Mouse (Mus musculus) embryonic fibroblast, embryonic 13.5 days (primary cell): Measurements from ENCODE around the gene Carhsp1. TPM values are rescaled to one million over a fixed set of nuclear protein-coding genes. Genes with fewer than 3 reads are reported as not detected.

Experiments
- H3K27ac ChIP-seq: 2 replicates; pipeline ENCODE4 v1.5.1; 2012; ENCODE audit warnings: low read length, control low read depth, inconsistent platforms; ENCODE audit not compliant: insufficient read depth
- H3K4me1 ChIP-seq: 2 replicates; pipeline ENCODE4 v1.6.1; 2011; ENCODE audit warnings: low read length; ENCODE audit not compliant: control insufficient read depth, insufficient read depth
- H3K4me3 ChIP-seq: 2 replicates; pipeline ENCODE4 v1.5.1; 2011; ENCODE audit warnings: mild to moderate bottlenecking, control low read depth, low read length; ENCODE audit not compliant: insufficient read depth
- CTCF ChIP-seq: IDR thresholded peaks from 2 replicates; pipeline ENCODE4 v1.5.1; 2011; ENCODE audit warnings: mild to moderate bottlenecking, control low read depth, low read length, moderate library complexity, borderline replicate concordance; ENCODE audit not compliant: insufficient read depth
- POLR2A ChIP-seq: IDR thresholded peaks from 2 replicates; pipeline ENCODE4 v1.6.1; 2011; ENCODE audit warnings: low read depth, mild to moderate bottlenecking, control low read depth, low read length, moderate library complexity
- polyA plus RNA-seq: library from polyadenylated mRNA; stranded (reverse); fragments of >200 nt; gene quantifications from 2 replicates; pipeline ENCODE4 v1.2.4, GENCODE M21; 2011; ENCODE audit warnings: low read depth; ENCODE audit not compliant: missing spikeins, insufficient read length

Carhsp1 gene
- polyA plus RNA-seq, 1 experiment, result 61.1 TPM

DNA sequence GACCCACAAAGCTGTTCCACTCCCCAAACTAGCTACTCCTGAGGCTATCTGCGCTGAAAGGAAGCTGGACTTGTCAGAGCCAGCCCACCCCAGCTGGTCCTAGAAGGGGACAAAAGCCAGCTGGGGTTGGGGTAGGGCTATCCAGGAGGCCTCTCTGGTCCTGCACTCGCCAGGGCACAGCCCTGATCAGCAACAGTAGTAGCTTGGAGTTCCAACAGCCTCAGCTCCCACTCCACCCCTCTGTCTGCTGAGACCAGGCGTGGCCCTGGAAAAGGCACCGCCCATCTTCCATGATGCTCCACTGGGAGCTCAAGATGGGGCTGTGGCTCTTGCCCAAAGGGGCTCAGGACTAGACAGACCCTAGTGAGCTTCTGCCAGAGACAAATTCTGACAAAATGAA, 4.1 kb downstream of the Carhsp1 start:
- Histone ChIP-seq H3K4me1 (peaks cover 23% of the 10 kb centered on the region), H3K4me3 (no peak overlapping the region), H3K27ac (peak overlapping the region; percentile 77)
- TF ChIP-seq POLR2A (no peak), CTCF (no peak)

DNA sequence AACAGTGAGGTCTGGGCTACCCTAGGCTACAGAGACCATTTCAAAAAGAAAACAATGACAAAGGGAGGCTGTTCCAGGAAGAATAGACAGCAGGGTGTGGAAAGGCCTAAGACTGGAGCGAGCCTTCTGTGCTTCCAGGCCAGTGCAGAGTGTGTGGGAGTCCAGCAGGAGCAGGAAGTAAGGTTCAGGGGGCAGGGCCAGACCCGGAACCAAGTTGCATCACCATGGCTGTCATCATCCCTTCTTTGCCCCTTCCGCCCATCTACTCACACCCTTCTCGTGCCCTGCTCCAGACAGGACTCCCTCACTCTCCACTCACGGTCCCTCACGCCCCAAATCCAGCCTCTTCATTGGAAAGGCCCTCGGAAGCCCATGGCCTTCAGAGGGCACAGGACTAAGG, 4.7 kb downstream of the Carhsp1 start:
- Histone ChIP-seq H3K27ac (peak overlapping the region; percentile 77), H3K4me1 (peaks cover 23% of the 10 kb centered on the region), H3K4me3 (no peak overlapping the region)
- no peak for TF ChIP-seq POLR2A
- TF ChIP-seq CTCF, result no peak

DNA sequence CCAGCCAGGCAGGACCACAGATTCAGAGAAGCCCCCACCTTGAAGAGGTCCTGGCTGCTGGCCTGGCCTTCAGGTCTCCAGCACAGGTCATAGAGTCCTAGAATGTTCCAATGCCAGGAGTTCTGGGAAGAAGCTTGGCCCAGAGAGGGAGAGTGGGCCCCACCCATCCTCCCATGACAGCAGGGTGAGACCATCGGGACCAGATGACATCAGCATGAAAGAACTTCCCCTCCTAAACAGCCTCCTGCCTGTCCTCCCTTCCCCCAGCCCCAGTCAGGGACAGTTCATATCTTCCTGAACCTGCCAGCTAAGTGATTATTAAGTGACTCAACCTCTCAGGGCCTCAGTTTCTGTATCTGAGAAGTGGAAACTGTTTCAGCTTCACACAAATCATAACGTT, 5.5 kb downstream of the Carhsp1 start:
- TF ChIP-seq CTCF (no peak), POLR2A (no peak)
- Histone ChIP-seq H3K4me1 (peaks cover 23% of the 10 kb centered on the region), H3K27ac (peak overlapping the region; percentile 77; the same call in 1 of the 2 replicates), H3K4me3 (no peak overlapping the region)

DNA sequence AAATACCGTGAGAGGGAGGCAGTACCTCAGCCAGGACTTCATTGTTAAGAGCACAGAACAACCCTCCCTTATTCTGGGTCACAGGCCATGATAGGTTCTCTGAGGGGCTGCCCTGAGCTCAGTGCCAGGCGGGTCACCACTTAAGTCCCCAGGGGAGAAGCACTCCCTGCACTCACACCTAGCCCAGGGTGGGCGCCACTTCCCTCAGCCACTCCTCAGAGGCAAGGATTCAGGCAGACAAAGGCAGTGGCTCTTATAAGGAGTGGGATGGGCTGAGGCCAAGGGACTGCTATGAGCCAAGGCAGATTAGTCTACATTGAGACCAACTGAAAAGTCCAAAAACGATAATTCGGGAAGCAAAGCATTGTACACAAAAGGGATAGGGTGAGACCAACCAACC, 6.6 kb downstream of the Carhsp1 start:
- no peak overlapping the region for H3K4me3 ChIP-seq
- H3K4me1 ChIP-seq, result peaks cover 23% of the 10 kb centered on the region
- TF ChIP-seq POLR2A (no peak), CTCF (no peak)
- no peak overlapping the region for H3K27ac ChIP-seq

DNA sequence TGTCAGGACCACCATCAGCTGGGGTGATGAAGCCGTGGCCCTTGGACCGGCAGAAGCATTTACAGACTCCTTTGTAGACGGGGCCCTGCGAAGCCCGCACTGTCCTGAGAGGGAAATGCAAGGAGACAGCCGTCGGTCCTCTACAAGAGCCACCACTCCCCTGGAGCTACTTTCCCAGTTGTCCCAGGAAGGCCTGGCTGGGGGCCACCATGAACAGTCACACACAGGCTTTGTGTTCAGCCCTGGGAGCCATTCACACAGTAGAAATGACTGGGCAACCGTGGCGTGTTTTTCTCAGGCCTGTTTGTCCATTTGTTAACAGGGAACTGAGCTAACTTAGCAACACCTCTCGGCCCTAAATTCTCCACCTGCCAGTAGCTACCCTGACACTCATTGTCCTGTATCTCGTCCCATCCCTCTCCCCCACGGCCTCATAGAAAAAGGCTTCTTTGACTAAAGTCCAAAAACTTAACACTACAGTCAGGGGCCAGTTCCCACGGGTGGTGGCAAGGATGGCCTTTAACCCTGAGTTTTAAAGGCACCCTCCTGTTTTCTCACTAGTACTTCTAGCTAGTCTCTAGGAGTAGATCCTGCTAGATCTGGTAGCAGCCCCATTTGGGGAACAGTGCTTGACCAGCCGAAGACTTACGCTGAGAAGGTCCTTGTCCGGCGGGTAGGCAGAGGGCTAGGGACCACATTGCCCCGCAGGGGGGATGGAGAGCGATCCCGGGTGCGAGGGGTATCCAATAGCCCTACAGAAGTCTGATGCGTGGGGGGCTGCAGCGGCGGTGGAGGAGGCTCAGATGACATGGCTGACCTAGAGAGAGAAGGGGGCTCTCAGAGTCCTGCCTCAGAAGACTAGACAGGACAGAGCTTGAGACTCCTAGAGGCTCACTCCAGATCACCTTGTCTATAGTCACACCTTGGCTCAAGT, 8.1 kb downstream of the Carhsp1 start:
- Histone ChIP-seq H3K4me1 (peaks cover 14% of the 10 kb centered on the region), H3K4me3 (no peak overlapping the region), H3K27ac (no peak overlapping the region)
- TF ChIP-seq POLR2A (no peak), CTCF (no peak)

DNA sequence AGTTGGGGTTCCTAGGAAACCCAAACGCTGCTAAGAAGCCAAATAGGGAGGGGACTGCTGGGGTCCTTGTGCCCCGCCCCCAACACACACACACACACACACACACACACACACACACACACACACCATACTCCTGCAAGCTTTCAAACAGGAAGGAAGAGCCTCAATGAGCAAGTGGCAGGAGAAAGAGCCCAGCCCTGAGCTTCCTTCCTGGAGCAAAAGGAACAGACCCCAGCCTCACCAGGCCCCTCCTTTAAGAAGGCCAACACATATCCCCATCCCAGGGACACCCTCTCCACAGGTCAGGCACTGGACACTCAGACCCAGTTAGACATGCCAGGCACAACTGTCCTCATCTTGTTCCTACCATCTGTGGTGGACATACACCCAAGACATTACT, 8.9 kb downstream of the Carhsp1 start:
- Histone ChIP-seq H3K4me1 (peaks cover 13% of the 10 kb centered on the region), H3K27ac (no peak overlapping the region), H3K4me3 (no peak overlapping the region)
- TF ChIP-seq CTCF (no peak), POLR2A (no peak)

DNA sequence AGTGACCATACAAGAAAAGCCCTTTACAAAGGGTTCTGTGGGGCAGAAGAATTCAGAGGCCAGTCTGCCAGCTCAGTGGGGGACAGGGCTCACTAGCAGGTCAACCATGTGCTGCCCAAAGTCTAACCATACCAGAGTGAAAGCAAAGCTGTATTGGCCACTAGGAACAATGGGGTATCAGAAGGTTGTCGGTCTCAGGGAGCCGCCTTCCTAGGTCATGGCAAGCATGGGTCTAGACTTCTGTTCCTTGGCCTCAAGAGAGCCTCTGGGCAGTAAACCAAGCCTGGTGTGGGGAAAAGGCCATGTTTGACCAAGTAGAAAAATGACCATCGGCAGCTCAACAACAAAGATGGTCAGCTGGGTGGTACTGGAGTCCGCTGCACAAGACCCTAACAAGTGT, 13.2 kb downstream of the Carhsp1 start:
- H3K4me3 ChIP-seq, result no peak overlapping the region
- TF ChIP-seq CTCF (no peak), POLR2A (no peak)
- no peaks in the 10 kb centered on the region; the same call in 1 of the 2 replicates for H3K4me1 ChIP-seq
- H3K27ac ChIP-seq, result no peak overlapping the region

DNA sequence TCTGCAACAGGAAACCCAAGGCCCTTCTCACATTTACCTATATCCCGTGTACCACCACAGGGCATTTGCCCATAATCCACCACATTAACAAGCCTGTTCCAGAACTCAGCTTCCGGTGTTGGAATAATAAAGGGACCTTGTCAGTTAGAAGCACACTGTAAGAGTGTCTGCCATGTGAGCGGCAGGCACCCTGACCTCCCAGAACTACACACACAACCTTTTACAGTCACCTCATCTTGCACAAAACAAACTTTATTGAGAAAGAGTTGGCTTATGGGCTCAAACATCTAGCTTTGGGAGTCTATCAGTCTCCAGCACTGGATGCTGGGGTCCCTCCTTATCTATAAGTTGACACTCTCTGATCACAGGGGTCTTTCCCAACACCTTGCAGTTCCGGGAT, 13.6 kb downstream of the Carhsp1 start:
- TF ChIP-seq CTCF, result no peak
- no peak for TF ChIP-seq POLR2A
- Histone ChIP-seq H3K4me3 (no peak overlapping the region), H3K27ac (no peak overlapping the region), H3K4me1 (no peaks in the 10 kb centered on the region; the same call in 1 of the 2 replicates)

DNA sequence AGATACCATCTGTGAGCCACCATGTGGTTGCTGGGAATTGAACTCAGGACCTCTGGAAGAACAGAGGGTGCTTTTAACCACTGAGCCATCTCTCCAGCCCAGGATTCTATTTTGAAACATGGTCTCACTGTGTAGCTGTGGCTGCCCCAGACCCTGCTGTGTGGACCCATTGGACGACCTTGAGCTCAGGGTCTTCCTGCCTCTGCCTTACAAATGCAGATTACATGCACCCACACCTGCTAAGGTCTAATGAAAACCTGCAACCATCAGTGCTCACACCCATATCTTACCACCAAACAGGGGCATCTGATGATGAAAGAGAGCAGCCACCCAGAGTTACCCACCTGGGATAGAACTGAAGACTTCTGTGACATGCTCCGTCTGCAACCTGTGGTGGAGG, 15.7 kb downstream of the Carhsp1 start:
- no peak overlapping the region for H3K4me3 ChIP-seq
- TF ChIP-seq CTCF, result no peak
- TF ChIP-seq POLR2A, result no peak
- no peak overlapping the region for H3K27ac ChIP-seq

DNA sequence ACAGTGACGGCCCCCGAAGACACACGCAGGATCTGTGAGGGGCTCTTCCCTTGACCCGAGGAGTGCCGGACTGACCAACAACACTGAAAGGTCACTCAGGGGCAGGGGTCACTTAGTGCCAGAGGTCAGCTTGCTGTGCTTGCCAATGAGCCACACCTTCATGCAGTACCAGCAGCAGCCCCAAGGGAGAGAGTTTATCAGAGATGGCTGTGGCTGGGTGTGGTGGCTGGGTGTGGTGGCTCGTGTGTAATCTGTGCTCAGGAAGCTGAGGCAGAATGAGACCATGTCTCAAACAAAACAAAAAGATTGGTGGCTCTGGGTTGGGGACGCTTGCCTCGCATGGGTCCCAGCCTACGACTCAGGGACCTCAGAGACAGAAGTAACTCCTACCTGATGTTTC, 16.4 kb downstream of the Carhsp1 start:
- no peak for TF ChIP-seq CTCF
- no peak for TF ChIP-seq POLR2A
- H3K4me1 ChIP-seq, result no peaks in the 10 kb centered on the region
- no peak overlapping the region for H3K27ac ChIP-seq
- no peak overlapping the region for H3K4me3 ChIP-seq

More for the DNA sequence above, 15.7 kb downstream of the Carhsp1 start:
- no peaks in the 10 kb centered on the region for H3K4me1 ChIP-seq
